Mouse (Mus musculus) cortical plate, adult 2 months (tissue): Measurements from ENCODE around the gene Gstm1.

Experiments used
- CTCF ChIP-seq: fragments of 200-500 bp; IDR thresholded peaks from 2 replicates; pipeline ENCODE4 v1.5.1; 2011; ENCODE audit warnings: mild to moderate bottlenecking, control low read depth, low read length; ENCODE audit not compliant: insufficient read depth; ENCODE audit errors: extremely low read depth
- POLR2A ChIP-seq: fragments of 200-500 bp; IDR thresholded peaks from 2 replicates; pipeline ENCODE4 v1.6.1; 2011; ENCODE audit warnings: mild to moderate bottlenecking, low read length, control low read depth; ENCODE audit not compliant: insufficient read depth; ENCODE audit errors: extremely low read depth

DNA sequence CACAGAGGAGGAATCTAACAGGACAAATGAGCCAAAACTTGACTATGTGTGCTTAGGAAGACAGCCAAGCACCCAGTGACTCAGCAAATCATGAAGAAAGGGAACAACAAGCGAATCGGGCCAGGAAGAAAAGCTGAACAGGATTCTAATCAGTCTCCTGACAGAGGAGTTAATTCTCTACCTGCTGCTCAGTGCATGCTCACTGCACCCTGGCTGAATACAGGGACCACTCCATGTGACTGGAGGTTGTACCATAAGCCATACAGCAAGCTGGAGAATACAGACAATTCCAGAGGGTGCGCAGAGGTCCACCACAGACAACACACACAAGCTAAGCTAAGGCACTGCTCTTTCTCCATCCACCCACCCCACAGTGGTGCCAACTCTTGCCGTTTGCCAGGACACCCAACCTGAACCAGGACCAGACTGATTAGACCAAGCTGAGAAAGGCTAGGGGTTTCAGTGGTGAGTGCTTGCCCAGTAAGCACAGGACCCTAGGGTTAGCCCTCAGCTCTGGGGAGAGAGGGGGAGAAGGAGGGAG is 4.4 kb downstream of the Gstm1 start:
- TF ChIP-seq CTCF, result no peak
- TF ChIP-seq POLR2A, result no peak
